Mouse (Mus musculus) kidney, embryonic 14.5 days (tissue): ENCODE results near the gene Tomm40. TPM values are rescaled to one million over a fixed set of nuclear protein-coding genes. Genes with fewer than 3 reads are reported as not detected.

Experiments
- ATAC-seq: fragments of 200-750 bp; cut with Nextera tagmentation; 2 replicates; pipeline ENCODE4 v1.8.0; 2017; ENCODE audit warnings: moderate number of reproducible peaks, mild to moderate bottlenecking, moderate TSS enrichment, moderate library complexity; ENCODE audit not compliant: low FRiP score, low TSS enrichment
- H3K27ac ChIP-seq: fragments of 300-500 bp; sonication (generic); 2 replicates; pipeline ENCODE4 v1.5.1; 2014; ENCODE audit warnings: low read depth, mild to moderate bottlenecking, low read length, moderate library complexity, mixed read lengths
- H3K27me3 ChIP-seq: fragments of 300-500 bp; sonication (generic); 2 replicates; pipeline ENCODE4 v1.6.1; 2014; ENCODE audit warnings: mild to moderate bottlenecking, low read length; ENCODE audit not compliant: control insufficient read depth, insufficient read depth
- H3K36me3 ChIP-seq: fragments of 300-500 bp; sonication (generic); 2 replicates; pipeline ENCODE4 v1.6.1; 2014; ENCODE audit warnings: low read length, mixed read lengths; ENCODE audit not compliant: control insufficient read depth, insufficient read depth
- H3K4me1 ChIP-seq: fragments of 300-500 bp; sonication (generic); 2 replicates; pipeline ENCODE4 v1.6.1; 2014; ENCODE audit warnings: low read length, mixed read lengths; ENCODE audit not compliant: control insufficient read depth, insufficient read depth
- H3K4me2 ChIP-seq: fragments of 300-500 bp; sonication (generic); replicated peaks from 2 replicates; pipeline ENCODE4 v1.6.1; 2014; ENCODE audit warnings: low read depth, mild to moderate bottlenecking, low read length
- H3K4me3 ChIP-seq: fragments of 300-500 bp; sonication (generic); 2 replicates; pipeline ENCODE4 v1.5.1; 2014; ENCODE audit warnings: mild to moderate bottlenecking, low read length
- H3K9ac ChIP-seq: fragments of 300-500 bp; sonication (generic); 2 replicates; pipeline ENCODE4 v1.6.1; 2014; ENCODE audit warnings: low read depth, mild to moderate bottlenecking, low read length, moderate library complexity
- H3K9me3 ChIP-seq: fragments of 300-500 bp; sonication (generic); 2 replicates; pipeline ENCODE4 v1.6.1; 2016; ENCODE audit warnings: low read length; ENCODE audit not compliant: control insufficient read depth
- WGBS: fragments of 180-500 bp; shearing (Covaris S2); extraction: QIAGEN DNeasy Blood & Tissue Kit; methylation state at CpG from one replicate; pipeline ENCODE4 v1.1.7; 2014; 5-methylcytosine and 5-hydroxymethylcytosine counted together
- polyA plus RNA-seq: library from polyadenylated mRNA; unstranded; fragments of >200 nt; fragmentation: Nextera tagmentation; extraction: Ambion mirVana; gene quantifications from 2 replicates; pipeline ENCODE4 v1.2.1, GENCODE M21; 2014

The Tomm40 gene
- polyA plus RNA-seq, 1 experiment from 2014 or later: 177 TPM

GRCm38 (mm10) chr7:19677872-19678271, 37.4 kb downstream of the Tomm40 start, which contains the start of gene Apoc2:
Apoc2 (minus strand) TSS chr7:19677941.
- H3K27me3 ChIP-seq: no peaks in the 10 kb centered on the region
- 64% methylated on average over 8 of the region's 8 CpGs for WGBS
- no peaks in the 10 kb centered on the region for H3K4me1 ChIP-seq
- H3K4me3 ChIP-seq: no peak within 1 kb of the TSS
- no peak for ATAC-seq
- H3K36me3 ChIP-seq: no peaks in the 10 kb centered on the region
- no peak within 1 kb of the TSS for H3K9ac ChIP-seq
- H3K9me3 ChIP-seq: no peaks in the 10 kb centered on the region
- H3K27ac ChIP-seq: no peak within 1 kb of the TSS
- H3K4me2 ChIP-seq: no peak within 1 kb of the TSS

GRCm38 (mm10) chr7:19676662-19677061, 38.6 kb downstream of the Tomm40 start:
- H3K9me3 ChIP-seq: no peaks in the 10 kb centered on the region
- no peak overlapping the region for H3K27ac ChIP-seq
- H3K4me2 ChIP-seq: no peak overlapping the region
- no peak overlapping the region for H3K4me3 ChIP-seq
- H3K36me3 ChIP-seq: no peaks in the 10 kb centered on the region
- no peak for ATAC-seq
- no peak overlapping the region for H3K9ac ChIP-seq
- WGBS: 72% methylated on average over 1 of the region's 1 CpGs
- H3K4me1 ChIP-seq: no peaks in the 10 kb centered on the region
- no peaks in the 10 kb centered on the region for H3K27me3 ChIP-seq

- H3K4me1 ChIP-seq: no peaks in the 10 kb centered on the region
- no peak overlapping the region for H3K4me2 ChIP-seq
- no peaks in the 10 kb centered on the region for H3K9me3 ChIP-seq
- 84% methylated on average over 10 of the region's 10 CpGs for WGBS
- H3K4me3 ChIP-seq: no peak overlapping the region
- H3K27ac ChIP-seq: no peak overlapping the region
- no peaks in the 10 kb centered on the region for H3K36me3 ChIP-seq
- ATAC-seq: no peak
- no peak overlapping the region for H3K9ac ChIP-seq
- no peaks in the 10 kb centered on the region for H3K27me3 ChIP-seq
These were observed 39.4 kb downstream of the Tomm40 start for GRCm38 (mm10) chr7:19675824-19676223.

GRCm38 (mm10) chr7:19673083-19673699, 42.0 kb downstream of the Tomm40 start:
- no peak for ATAC-seq
- Histone ChIP-seq H3K4me1 (0 out of 2 replicates have a peak, but pooled peaks cover 4% of the 10 kb centered on the region), H3K36me3 (no peaks in the 10 kb centered on the region), H3K9ac (no peak overlapping the region), H3K9me3 (no peaks in the 10 kb centered on the region), H3K27ac (no peak overlapping the region), H3K27me3 (no peaks in the 10 kb centered on the region), H3K4me3 (no peak overlapping the region), H3K4me2 (no peak overlapping the region)
- 65% methylated on average over 14 of the region's 14 CpGs for WGBS

- no peak overlapping the region for H3K4me3 ChIP-seq
- no peak overlapping the region for H3K4me2 ChIP-seq
- H3K4me1 ChIP-seq: 0 out of 2 replicates have a peak, but pooled peaks cover 4% of the 10 kb centered on the region
- no peak overlapping the region for H3K27ac ChIP-seq
- ATAC-seq: no peak
- no peak overlapping the region for H3K9ac ChIP-seq
- H3K27me3 ChIP-seq: no peaks in the 10 kb centered on the region
- 66% methylated on average over 10 of the region's 10 CpGs for WGBS
- no peaks in the 10 kb centered on the region for H3K36me3 ChIP-seq
- no peaks in the 10 kb centered on the region for H3K9me3 ChIP-seq
These were observed 43.7 kb downstream of the Tomm40 start for GRCm38 (mm10) chr7:19671511-19671910.

GRCm38 (mm10) chr7:19668947-19669721, 46.1 kb downstream of the Tomm40 start:
- Histone ChIP-seq H3K9ac (peak overlapping the region; percentile 25; the same call in 1 of the 2 replicates), H3K4me3 (no peak overlapping the region), H3K27me3 (no peaks in the 10 kb centered on the region), H3K4me2 (no peak overlapping the region), H3K4me1 (peaks cover 11% of the 10 kb centered on the region; the same call in 1 of the 2 replicates), H3K36me3 (no peaks in the 10 kb centered on the region), H3K9me3 (no peaks in the 10 kb centered on the region), H3K27ac (no peak overlapping the region)
- WGBS: 10% methylated on average over 10 of the region's 10 CpGs
- ATAC-seq: peak; percentile 68

- 81% methylated on average over 2 of the region's 2 CpGs for WGBS
- no peak overlapping the region for H3K4me2 ChIP-seq
- H3K4me3 ChIP-seq: no peak overlapping the region
- no peaks in the 10 kb centered on the region for H3K9me3 ChIP-seq
- no peak for ATAC-seq
- H3K9ac ChIP-seq: no peak overlapping the region
- no peaks in the 10 kb centered on the region for H3K36me3 ChIP-seq
- peaks cover 19% of the 10 kb centered on the region for H3K4me1 ChIP-seq
- no peaks in the 10 kb centered on the region for H3K27me3 ChIP-seq
- no peak overlapping the region for H3K27ac ChIP-seq
These were observed 47.8 kb downstream of the Tomm40 start for GRCm38 (mm10) chr7:19667434-19667833.

- 63% methylated on average over 3 of the region's 3 CpGs for WGBS
- ATAC-seq: no peak
- Histone ChIP-seq H3K4me1 (peaks cover 19% of the 10 kb centered on the region), H3K4me3 (no peak overlapping the region), H3K27ac (no peak overlapping the region), H3K36me3 (peaks cover 4% of the 10 kb centered on the region; the same call in 1 of the 2 replicates), H3K4me2 (no peak overlapping the region), H3K9ac (no peak overlapping the region), H3K9me3 (no peaks in the 10 kb centered on the region), H3K27me3 (no peaks in the 10 kb centered on the region)
These were observed 48.5 kb downstream of the Tomm40 start for GRCm38 (mm10) chr7:19666750-19667149.
